11 mouse cellular contexts compared by ENCODE assay signal in the genomic region with DNA sequence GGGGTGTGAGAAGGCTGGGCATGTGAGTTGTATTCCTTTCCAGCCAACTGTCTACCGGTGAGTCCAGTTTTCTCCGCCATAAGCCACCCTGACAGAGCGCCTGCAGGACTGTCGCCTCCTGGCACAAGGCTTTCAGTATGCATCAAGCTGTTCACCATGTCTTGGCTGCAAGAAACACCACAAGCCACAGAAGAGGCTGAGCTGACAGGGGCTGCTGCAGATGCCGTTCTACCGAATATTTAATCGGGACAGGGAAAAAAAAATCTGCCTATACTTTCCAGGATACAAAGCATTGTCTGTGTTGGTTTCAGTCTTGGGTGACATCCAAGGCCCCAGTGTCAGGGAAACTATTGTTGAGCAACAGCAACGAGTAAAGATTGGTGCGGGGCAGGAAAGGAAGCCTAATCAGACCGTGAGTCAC. TPM values are rescaled to one million over a fixed set of nuclear protein-coding genes. Genes with fewer than 3 reads are reported as not detected.
DNase-seq lines count a peak whose midpoint lies in the region; ATAC-seq and TF ChIP-seq lines count a peak whose summit lies in the region.
"Had no signal": no experiment of that assay in that cellular context is flagged by ENCODE, and none has a peak within 500 bp of the region (broad histone marks: within the 10 kb centered on the region; RNA-seq: fewer than 3 reads in every experiment).

No protein-coding gene starts in this region.

- no peaks in the 10 kb centered on the region for H3K9me3 ChIP-seq in heart, postnatal 0 days (replicated peaks; ENCODE audit: control insufficient read depth, low read length)
- H3K9me3 ChIP-seq in liver, postnatal 0 days (ENCODE audit: low read length): no peaks in the 10 kb centered on the region
- no peaks in the 10 kb centered on the region for H3K9me3 ChIP-seq in kidney, embryonic 14.5 days (ENCODE audit: control insufficient read depth, low read length)
- H3K9me3 ChIP-seq: G1E had no signal

- TF ChIP-seq CTCF in heart, postnatal 0 days (IDR thresholded peaks at IDR 0.05; ENCODE audit: low read depth): no peak
- no peak for TF ChIP-seq CTCF in liver, postnatal 0 days (IDR thresholded peaks at IDR 0.05; ENCODE audit: low read depth)

- ATAC-seq in heart, postnatal 0 days (ENCODE audit: insufficient read depth, low read depth): no peak
- ATAC-seq in common myeloid progenitor, adult 5-6 weeks (replicated peaks; ENCODE audit: low read depth, poor library complexity, severe bottlenecking): 0 out of 2 replicates have a peak, but pooled peaks have one; percentile 20
- no peak for ATAC-seq in liver, postnatal 0 days
- no peak for ATAC-seq in kidney, embryonic 14.5 days (ENCODE audit: low FRiP score, low TSS enrichment)

- WGBS in heart, postnatal 0 days: 49% methylated on average over 10 of the region's 10 CpGs
- WGBS in liver, postnatal 0 days (ENCODE audit: insufficient replicate concordance): 56% methylated on average over 10 of the region's 10 CpGs
- WGBS in kidney, embryonic 14.5 days: 78% methylated on average over 10 of the region's 10 CpGs

- peaks cover 5% of the 10 kb centered on the region; the same call in 1 of the 2 replicates for H3K27me3 ChIP-seq in heart, postnatal 0 days (ENCODE audit: control insufficient read depth, insufficient read depth, low read length)
- no peaks in the 10 kb centered on the region for H3K27me3 ChIP-seq in liver, postnatal 0 days (ENCODE audit: insufficient read depth, low read length)
- no peaks in the 10 kb centered on the region for H3K27me3 ChIP-seq in kidney, embryonic 14.5 days (ENCODE audit: control insufficient read depth, insufficient read depth, low read length)

- peak; percentile 37 for DNase-seq in heart, postnatal 0 days (ENCODE audit: low spot score)
- no peak for DNase-seq in heart, postnatal 36 days
- peak; percentile 33 for DNase-seq in 3134 (ENCODE audit: extremely low read depth, insufficient read length, low spot score)
- peak; percentile 72 for DNase-seq in adrenal gland, postnatal 10 days
- no peak for DNase-seq in liver, postnatal 0 days
- DNase-seq in gastrocnemius, postnatal 36 days: no peak
- DNase-seq: kidney, adult 9 months had no signal

- no peaks in the 10 kb centered on the region for H3K36me3 ChIP-seq in heart, postnatal 0 days (replicated peaks; ENCODE audit: control insufficient read depth, insufficient read depth, low read length)
- no peaks in the 10 kb centered on the region for H3K36me3 ChIP-seq in liver, postnatal 0 days (replicated peaks; ENCODE audit: insufficient read depth, low read length)
- H3K36me3 ChIP-seq in kidney, embryonic 14.5 days (ENCODE audit: control insufficient read depth, insufficient read depth, low read length): no peaks in the 10 kb centered on the region
- H3K36me3 ChIP-seq: G1E had no signal

- peaks cover 26% of the 10 kb centered on the region for H3K4me1 ChIP-seq in heart, postnatal 0 days (ENCODE audit: control insufficient read depth, insufficient read depth)
- H3K4me1 ChIP-seq in liver, postnatal 0 days (ENCODE audit: insufficient read depth): peaks cover 9% of the 10 kb centered on the region; the same call in 1 of the 2 replicates
- H3K4me1 ChIP-seq in kidney, embryonic 14.5 days (ENCODE audit: control insufficient read depth, insufficient read depth, low read length): no peaks in the 10 kb centered on the region

- intact Hi-C loops in heart, postnatal 36 days (cut with DNase I): no loop called here
- intact Hi-C loops in gastrocnemius, postnatal 36 days (cut with DNase I): no loop called here

- H3K9ac ChIP-seq in heart, postnatal 0 days (replicated peaks; ENCODE audit: low read depth, low read length): no peak overlapping the region
- H3K9ac ChIP-seq in liver, postnatal 0 days (replicated peaks): no peak overlapping the region
- H3K9ac ChIP-seq in kidney, embryonic 14.5 days (ENCODE audit: low read depth, low read length): no peak overlapping the region

- no peak overlapping the region for H3K27ac ChIP-seq in heart, postnatal 0 days (ENCODE audit: low read depth)
- H3K27ac ChIP-seq in liver, postnatal 0 days (ENCODE audit: low read depth): no peak overlapping the region
- no peak overlapping the region for H3K27ac ChIP-seq in kidney, embryonic 14.5 days (ENCODE audit: low read depth, low read length)

- H3K4me3 ChIP-seq in heart, postnatal 0 days (ENCODE audit: low read depth, low read length): no peak overlapping the region
- no peak overlapping the region for H3K4me3 ChIP-seq in liver, postnatal 0 days (ENCODE audit: low read depth, low read length)
- no peak overlapping the region for H3K4me3 ChIP-seq in kidney, embryonic 14.5 days (ENCODE audit: low read length)

- no peak for TF ChIP-seq EP300 in heart, postnatal 0 days (IDR thresholded peaks at IDR 0.05; ENCODE audit: low read depth)
- no peak for TF ChIP-seq EP300 in liver, postnatal 0 days (IDR thresholded peaks at IDR 0.05; ENCODE audit: low read depth)

- H3K4me2 ChIP-seq in heart, postnatal 0 days (ENCODE audit: low read depth, low read length): no peak overlapping the region
- H3K4me2 ChIP-seq in liver, postnatal 0 days (ENCODE audit: low read depth, low read length): no peak overlapping the region
- no peak overlapping the region for H3K4me2 ChIP-seq in kidney, embryonic 14.5 days (replicated peaks; ENCODE audit: low read depth, low read length)

RNA-seq across cellular contexts. Expression of gene Slc26a9, which starts 8.1 kb away (rescaled TPM):
- not detected in 2 replicates for total RNA-seq in heart, postnatal 0 days (2014; rRNA removed; ENCODE audit: low replicate concordance)
- 0.03 and 0.05 TPM in 2 replicates for polyA plus RNA-seq in heart, postnatal 0 days (2015; fragmentation: Nextera tagmentation; extraction: Ambion mirVana)
- not detected for total RNA-seq in heart, postnatal 36 days (2021)
- under 1 TPM in 1 of 2 experiments, not detected in 1; 0.15 TPM for total RNA-seq in adrenal gland, postnatal 10 days (2021)
- total RNA-seq in common myeloid progenitor, adult 5-6 weeks (2017): not detected in 2 replicates
- polyA plus RNA-seq in liver, postnatal 0 days (2015; fragmentation: Nextera tagmentation; extraction: Ambion mirVana): not detected in 2 replicates
- 0.33 and 0.62 TPM in 2 replicates for polyA plus RNA-seq in kidney, embryonic 14.5 days (2014; fragmentation: Nextera tagmentation; extraction: Ambion mirVana)
- not detected for total RNA-seq in gastrocnemius, postnatal 36 days (2021)
- total RNA-seq: gastrocnemius, postnatal 14 days had no signal

RNA-seq across cellular contexts. Expression of gene Pm20d1, which starts 45.3 kb away (rescaled TPM):
- total RNA-seq in heart, postnatal 0 days (2014; rRNA removed; ENCODE audit: low replicate concordance): 1.6 and 3.5 TPM in 2 replicates
- 4.8 and 6.4 TPM in 2 replicates for polyA plus RNA-seq in heart, postnatal 0 days (2015; fragmentation: Nextera tagmentation; extraction: Ambion mirVana)
- 1 to 10 TPM; 5.7 to 7.0 TPM for total RNA-seq in heart, postnatal 36 days (2021)
- 10 to 100 TPM; 14.7 to 19.1 TPM for total RNA-seq in adrenal gland, postnatal 10 days (2021)
- not detected in 2 replicates for total RNA-seq in common myeloid progenitor, adult 5-6 weeks (2017)
- polyA plus RNA-seq in liver, postnatal 0 days (2015; fragmentation: Nextera tagmentation; extraction: Ambion mirVana): 10.5 and 10.7 TPM in 2 replicates
- 1.1 and 2.1 TPM in 2 replicates for polyA plus RNA-seq in kidney, embryonic 14.5 days (2014; fragmentation: Nextera tagmentation; extraction: Ambion mirVana)
- under 1 TPM; 0.57 to 0.69 TPM for total RNA-seq in gastrocnemius, postnatal 36 days (2021)
- polyA plus RNA-seq: G1E had no signal

Comparison
In these comparisons a context has a peak if more than half of its experiments do, and no peak if none do; other contexts are left out.
1. DNase-seq: peak in heart, postnatal 0 days (single experiment), 3134 (single experiment) and adrenal gland, postnatal 10 days (single experiment); none in heart, postnatal 36 days (0 of 2), liver, postnatal 0 days (single experiment) and gastrocnemius, postnatal 36 days (0 of 2).